Mouse (Mus musculus) neural tube, embryonic 10.5 days (tissue): ENCODE data around the gene Smpd1.

Experiments
- DNase-seq: peaks from one replicate; pipeline ENCODE4 v3.0.0-alpha.2; 2017; ENCODE audit warnings: low spot score; ENCODE audit errors: extremely low spot score

The Smpd1 gene

DNA sequence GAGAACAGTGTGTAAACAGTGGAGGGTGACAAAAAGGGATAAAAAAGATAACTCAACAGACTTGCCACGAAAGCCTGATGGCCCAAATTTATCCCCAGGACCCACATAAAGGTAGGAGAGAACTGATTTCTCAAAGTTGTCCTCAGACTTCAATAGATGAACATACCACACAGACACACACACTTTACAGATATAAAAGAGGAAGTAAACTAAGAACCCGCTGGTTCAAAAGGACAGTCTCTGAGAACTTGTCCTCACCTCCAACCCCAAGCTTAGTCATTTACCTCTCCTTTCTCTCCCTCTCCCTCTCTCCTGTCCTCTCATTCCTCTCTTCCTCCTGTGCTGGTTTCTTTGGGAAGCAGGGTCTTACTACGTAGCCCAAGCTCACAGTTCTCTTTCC lies 8.2 kb downstream of the Smpd1 start:
- no peak for DNase-seq

- no peak for DNase-seq
Observed at GRCm38 (mm10) chr7:105563367-105563766, 9.2 kb downstream of the Smpd1 start.

- DNase-seq, result no peak
Observed at GRCm38 (mm10) chr7:105565071-105565836, 11.1 kb downstream of the Smpd1 start.

GRCm38 (mm10) chr7:105568583-105568982 lies 14.4 kb downstream of the Smpd1 start:
- DNase-seq, result no peak

GRCm38 (mm10) chr7:105568988-105569471 lies 14.9 kb downstream of the Smpd1 start:
- DNase-seq, result peak; percentile 31

DNA sequence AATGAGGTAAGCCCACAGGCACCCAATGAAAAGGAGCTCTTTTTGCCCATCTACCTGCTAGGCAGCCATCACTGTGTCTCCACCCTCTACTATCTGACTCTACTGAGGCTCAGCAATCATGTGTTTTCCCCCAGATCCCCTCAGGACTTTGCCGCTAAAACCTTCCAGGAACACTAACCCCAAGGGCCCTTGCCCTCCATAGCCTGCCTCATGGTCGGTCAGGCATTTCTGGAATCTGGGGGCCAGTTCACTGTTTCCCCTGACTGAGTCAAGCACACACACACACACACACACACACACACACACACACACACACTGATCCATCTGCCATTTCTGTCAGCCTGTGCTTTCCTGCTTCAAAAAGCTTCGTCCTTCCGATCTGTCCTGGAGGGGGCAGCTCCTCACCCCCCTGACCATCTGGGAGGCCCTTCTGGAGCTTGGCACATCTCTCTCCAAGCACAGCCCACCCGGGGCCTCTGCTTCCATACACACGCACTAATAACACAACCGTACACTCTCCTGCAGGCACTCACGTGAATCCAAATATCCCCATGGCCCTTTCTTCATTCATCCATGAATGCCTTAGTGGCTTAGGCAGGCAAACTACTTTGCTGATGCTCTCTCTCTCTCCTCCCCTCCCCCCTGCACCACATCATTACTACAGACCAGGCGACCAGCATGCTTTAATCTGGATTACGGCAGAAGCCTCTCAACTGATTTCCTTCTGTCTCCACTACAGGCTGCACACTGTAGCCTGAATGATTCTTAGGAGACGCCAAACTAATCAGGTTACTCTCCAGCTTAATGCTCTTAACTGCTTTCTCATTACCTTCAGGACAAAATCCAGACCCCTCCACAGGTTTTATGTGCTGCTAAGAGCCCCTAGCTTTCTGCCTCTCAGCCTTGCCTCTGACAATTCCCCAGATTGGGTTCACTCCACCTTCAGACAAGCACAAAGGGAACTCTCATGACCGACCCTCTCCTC lies 15.6 kb downstream of the Smpd1 start:
- DNase-seq, result no peak

- no peak for DNase-seq
Observed at GRCm38 (mm10) chr7:105570756-105571155, 16.6 kb downstream of the Smpd1 start.

DNA sequence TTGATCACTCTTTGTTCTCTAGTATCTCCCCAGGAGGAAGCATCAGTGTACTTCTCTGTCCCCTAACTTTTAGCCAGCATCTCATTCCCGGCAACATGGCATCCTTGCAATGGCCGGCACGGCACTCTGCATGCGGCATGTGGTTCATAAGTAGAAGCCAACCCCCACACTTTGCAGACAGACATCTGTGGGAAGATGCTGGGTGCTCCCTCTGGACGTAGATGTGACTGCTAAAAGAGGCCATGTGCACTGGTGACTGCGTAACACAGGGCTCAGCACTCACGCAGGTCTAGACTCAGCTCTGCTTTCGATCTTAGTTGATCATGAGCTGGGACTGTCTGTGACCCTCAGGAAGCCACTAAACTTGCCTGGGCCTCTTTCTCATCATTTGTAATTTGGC lies 18.8 kb downstream of the Smpd1 start:
- DNase-seq, result no peak

DNA sequence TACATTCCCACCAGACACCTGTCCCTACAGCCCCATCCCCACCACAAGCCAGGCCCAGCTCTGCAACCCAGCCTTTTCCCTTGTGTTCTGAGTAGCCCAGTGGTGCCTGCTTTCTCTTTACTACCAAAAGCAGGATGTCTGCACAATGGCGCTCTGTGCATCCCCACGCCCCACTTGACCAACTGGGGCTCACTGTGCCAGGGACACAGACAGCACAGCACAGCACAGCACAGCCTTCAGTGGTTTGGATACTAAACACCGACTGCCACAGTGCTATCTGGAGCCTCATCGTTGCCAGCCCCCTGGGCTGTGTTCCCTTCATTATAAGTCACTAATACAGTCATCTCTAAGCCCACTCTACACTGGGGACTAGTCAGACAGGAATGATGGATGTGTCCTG lies 20.4 kb downstream of the Smpd1 start:
- no peak for DNase-seq

DNA sequence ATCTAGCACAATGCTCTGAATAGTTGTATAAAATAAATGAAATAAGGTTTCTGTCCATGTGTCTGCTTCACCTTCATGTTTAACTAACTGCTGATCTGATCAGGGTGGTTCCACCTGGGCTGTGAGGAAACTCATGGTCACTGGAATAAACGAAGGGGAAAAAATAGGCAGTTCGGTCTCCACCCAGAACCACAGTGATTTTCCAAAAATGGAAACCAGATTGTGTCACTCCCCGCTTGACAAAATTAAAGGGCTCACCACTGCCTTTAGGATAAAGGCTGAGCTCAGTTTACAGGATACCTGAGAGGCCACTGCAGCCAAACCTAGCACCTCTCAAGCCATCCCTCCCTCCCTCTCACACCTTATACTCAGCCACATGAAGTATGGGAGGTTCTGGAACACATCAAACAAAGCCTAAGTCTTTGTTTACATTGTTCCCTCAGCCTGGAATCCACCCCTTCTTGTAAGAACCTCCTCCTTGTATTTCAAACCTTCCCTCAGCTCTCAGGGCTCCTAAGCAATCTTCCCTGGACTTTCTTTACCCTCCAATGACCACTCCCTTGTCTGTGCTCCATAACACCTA lies 22.1 kb downstream of the Smpd1 start:
- DNase-seq, result no peak

DNA sequence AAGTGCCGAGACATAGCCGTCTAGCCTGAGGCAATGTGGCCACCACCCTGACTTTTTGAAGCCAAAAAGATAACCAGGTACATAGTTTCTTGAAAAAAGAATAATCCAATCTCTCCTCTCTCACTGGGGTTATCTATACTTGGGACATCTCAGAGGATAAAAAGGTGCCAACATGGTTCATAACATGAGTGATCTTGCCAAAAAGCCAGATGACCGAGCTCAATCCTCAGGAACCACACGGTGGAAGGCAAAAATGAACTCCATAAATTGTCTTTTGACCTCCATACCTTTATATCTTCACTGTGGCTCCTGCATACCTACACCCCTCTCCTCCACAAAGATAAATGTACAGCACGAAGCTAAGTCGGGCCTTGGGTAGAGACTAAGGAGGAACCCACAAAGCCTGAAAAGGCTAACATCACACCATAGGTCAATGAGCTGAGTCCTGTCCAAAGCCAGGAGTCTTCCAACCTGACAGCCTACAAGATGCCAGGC lies 23.3 kb downstream of the Smpd1 start:
- DNase-seq, result no peak

DNA sequence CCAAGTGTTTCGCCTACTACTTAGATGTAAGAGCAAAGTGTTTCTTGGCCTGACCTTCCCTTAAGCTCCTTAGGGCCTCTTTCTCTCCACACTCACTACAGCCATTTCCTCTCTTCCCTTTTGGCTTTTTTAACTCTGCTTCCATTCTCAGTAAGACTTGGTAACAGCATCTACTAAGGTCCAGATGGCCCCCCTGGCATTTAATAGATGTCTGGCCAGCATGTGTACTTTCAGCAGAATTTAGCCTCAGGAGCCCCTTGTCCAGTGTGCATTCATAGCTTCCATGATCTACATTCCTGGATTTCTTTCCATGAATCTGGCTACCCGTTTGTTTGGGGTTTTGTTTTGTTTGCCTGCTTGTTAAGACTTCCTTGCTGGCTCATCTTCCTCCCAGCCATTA lies 24.3 kb downstream of the Smpd1 start:
- no peak for DNase-seq

- DNase-seq, result no peak
Observed at GRCm38 (mm10) chr7:105580627-105581089, 26.5 kb downstream of the Smpd1 start.

DNA sequence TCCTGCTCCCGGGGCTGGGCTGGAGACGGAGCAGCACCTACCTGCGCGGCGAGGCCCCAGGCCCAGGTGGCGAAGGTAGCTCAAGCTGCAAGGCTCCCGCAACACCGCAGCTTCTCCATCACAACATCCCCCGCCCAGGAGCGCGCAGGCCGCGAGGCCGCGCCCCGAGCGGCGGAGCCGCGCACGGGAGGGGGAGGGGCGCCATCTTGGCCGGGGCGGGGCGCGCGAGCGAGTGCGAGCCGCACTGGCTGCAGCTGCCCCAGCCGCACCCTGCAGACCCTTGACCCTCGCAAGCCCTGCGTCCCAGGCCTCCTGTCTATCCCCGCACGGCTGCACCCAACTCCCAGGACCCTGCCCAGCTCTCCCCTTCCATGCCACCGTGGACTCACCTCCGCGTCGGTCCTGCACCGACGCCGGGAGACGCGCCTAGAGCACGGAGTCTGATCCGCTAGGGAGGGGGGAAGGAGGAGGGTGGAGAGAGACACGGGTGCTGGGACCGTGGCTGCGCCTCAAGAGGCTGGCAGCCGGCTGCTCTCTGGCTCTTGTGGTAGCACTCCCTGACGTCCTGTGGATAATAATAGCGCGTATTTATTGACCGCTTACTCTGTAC lies 27.0 kb downstream of the Smpd1 start, which contains the start of gene Apbb1:
Gene Apbb1, minus strand, starts transcription at position 560 of the 610 bp plus-strand sequence.
- peak; percentile 85 for DNase-seq

DNA sequence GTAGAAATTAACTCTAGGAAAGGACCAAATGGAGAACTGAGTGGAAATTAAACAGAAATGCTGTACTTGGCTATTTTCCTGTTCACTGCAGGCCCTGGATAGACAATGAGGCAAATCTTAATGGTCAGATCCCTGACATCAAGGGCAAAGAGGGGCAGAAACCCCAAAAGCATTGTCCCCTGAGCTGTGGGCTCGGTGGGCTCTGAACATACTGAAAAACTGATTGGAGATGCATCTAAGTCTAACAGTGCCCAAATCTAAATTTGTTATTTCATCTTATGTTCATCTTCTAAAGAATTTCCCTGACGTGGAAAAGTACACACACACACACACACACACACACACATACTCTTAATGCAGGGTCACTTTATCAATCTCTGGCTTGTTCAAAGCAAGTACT lies 27.8 kb downstream of the Smpd1 start:
- no peak for DNase-seq

DNA sequence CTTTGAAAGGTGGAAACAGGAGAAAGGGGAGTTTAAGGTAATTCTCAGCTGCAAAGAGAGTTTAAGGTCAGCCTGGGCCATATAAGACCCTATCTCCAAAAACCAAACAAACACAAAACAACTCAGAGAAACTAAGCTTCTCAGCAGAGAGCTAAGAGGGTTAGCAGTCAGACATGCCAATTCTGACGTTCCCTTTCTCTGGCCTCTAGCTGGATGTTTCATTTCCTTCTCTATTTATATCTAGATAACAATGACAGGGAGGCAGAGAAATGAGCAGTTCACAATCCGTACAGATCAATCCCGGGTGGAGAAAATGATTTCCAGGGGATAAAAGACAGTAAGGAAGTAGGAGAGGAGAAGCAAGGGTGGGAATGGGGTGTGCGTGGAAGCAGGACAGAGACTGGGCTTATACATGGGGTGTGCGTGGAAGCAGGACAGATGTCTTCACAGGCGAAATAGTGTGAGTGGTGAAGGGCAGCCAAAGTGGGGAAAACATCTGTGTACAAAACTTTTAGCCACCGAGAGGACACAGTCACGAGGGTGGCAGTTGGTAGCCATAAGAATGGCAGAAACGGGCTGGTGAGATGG lies 34.3 kb downstream of the Smpd1 start:
- DNase-seq, result no peak

GRCm38 (mm10) chr7:105590097-105590496 lies 35.9 kb downstream of the Smpd1 start:
- DNase-seq, result no peak

- peak; percentile 59 for DNase-seq
Observed at GRCm38 (mm10) chr7:105602860-105603623, 48.9 kb downstream of the Smpd1 start.
